Mouse (Mus musculus) kidney, adult 18-20 months (tissue): ENCODE measurements around the gene Robo1.

Source experiments
- DNase-seq: peaks from one replicate; pipeline ENCODE4 v3.0.0; 2021

Robo1 gene

GRCm38 (mm10) chr16:72307537-72308330 is at the start of gene Robo1:
Robo1 (plus strand) TSS chr16:72308306.
- DNase-seq = no peak

GRCm38 (mm10) chr16:72267839-72268238 is 40.3 kb upstream of the Robo1 start:
- DNase-seq = no peak

- DNase-seq = no peak
These were observed 31.6 kb upstream of the Robo1 start for GRCm38 (mm10) chr16:72276390-72277074.

- no peak for DNase-seq
These were observed 194 bp downstream of the Robo1 start for GRCm38 (mm10) chr16:72308331-72308668.

- DNase-seq = no peak
These were observed 19.2 kb downstream of the Robo1 start for GRCm38 (mm10) chr16:72327321-72327720.

- DNase-seq = no peak
These were observed 20.5 kb downstream of the Robo1 start for GRCm38 (mm10) chr16:72328579-72328978.

GRCm38 (mm10) chr16:72337757-72338156 is 29.7 kb downstream of the Robo1 start:
- DNase-seq = no peak

GRCm38 (mm10) chr16:72350422-72350821 is 42.3 kb downstream of the Robo1 start:
- no peak for DNase-seq

- no peak for DNase-seq
These were observed 48.6 kb downstream of the Robo1 start for GRCm38 (mm10) chr16:72356515-72357357.

- no peak for DNase-seq
These were observed 68.8 kb downstream of the Robo1 start for GRCm38 (mm10) chr16:72376896-72377295.

- DNase-seq = no peak
These were observed 73.7 kb downstream of the Robo1 start for GRCm38 (mm10) chr16:72381819-72382218.

GRCm38 (mm10) chr16:72383566-72383965 is 75.5 kb downstream of the Robo1 start:
- DNase-seq = no peak

GRCm38 (mm10) chr16:72393512-72393911 is 85.4 kb downstream of the Robo1 start:
- no peak for DNase-seq

- DNase-seq = no peak
These were observed 90.7 kb downstream of the Robo1 start for GRCm38 (mm10) chr16:72398811-72399210.

- no peak for DNase-seq
These were observed 94.3 kb downstream of the Robo1 start for GRCm38 (mm10) chr16:72402381-72402780.

- no peak for DNase-seq
These were observed 101.7 kb downstream of the Robo1 start for GRCm38 (mm10) chr16:72409820-72410219.

GRCm38 (mm10) chr16:72411669-72412270 is 103.7 kb downstream of the Robo1 start:
- DNase-seq = no peak

GRCm38 (mm10) chr16:72412879-72413278 is 104.8 kb downstream of the Robo1 start:
- DNase-seq = no peak

- no peak for DNase-seq
These were observed 111.4 kb downstream of the Robo1 start for GRCm38 (mm10) chr16:72419328-72420066.

GRCm38 (mm10) chr16:72422426-72422825 is 114.3 kb downstream of the Robo1 start:
- DNase-seq = no peak

- DNase-seq = no peak
These were observed 126.3 kb downstream of the Robo1 start for GRCm38 (mm10) chr16:72434396-72434795.

- DNase-seq = no peak
These were observed 136.5 kb downstream of the Robo1 start for GRCm38 (mm10) chr16:72444428-72445135.
